Mouse (Mus musculus): Measurements from ENCODE around the gene Fam102b.
A peak's percentile ranks its signal among the peaks of the same experiment; 100 is the strongest.

Gene Fam102b

DNA sequence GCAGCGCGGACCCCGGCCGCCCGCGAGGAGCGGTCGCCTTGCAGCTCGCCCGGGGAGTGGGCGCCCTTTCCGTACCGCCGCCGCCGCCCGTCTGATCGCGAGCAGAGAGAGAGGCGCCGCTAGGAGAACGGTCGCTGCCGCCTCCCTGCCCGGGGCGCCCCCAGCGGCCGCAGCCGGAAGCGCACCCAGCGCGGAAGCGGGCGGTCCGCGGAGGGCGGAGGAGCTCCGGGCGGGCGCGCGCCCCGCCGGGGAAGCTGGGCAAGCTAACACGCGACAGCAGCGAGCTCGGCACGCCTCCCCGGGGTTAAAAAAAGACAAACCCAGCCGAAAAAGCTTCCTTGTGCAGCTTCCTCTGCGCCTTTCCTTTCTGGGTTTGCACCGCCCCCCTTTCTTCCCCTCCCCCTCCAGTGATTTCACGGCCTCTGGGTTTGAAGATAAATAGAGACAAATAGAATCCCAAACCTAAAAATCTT is at the start of gene Fam102b:
Gene Fam102b, minus strand, starts transcription at position 93 of the 473 bp plus-strand sequence.
- peak; percentile 89 for DNase-seq (ENCODE audit: low spot score)

DNA sequence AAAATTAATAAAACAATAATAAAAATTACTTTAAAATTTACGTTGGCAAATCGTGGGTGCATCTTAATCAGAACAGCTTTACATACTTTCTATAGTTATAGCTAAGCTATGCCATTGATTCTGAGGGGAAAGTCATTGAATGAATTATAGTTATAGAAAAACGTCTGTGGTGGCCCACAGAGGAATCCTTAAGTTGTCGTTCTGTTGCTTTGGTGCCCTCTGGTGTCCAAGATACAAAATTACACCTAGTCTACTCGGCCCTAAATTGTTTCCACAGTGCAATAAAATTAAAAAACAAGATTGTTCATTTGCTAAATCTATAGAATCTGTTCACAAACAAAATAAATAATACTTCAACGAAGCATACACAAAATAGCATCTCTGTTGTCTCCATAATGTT is 35.6 kb upstream of the Fam102b start:
- peak; percentile 64 for DNase-seq (ENCODE audit: low spot score)

DNA sequence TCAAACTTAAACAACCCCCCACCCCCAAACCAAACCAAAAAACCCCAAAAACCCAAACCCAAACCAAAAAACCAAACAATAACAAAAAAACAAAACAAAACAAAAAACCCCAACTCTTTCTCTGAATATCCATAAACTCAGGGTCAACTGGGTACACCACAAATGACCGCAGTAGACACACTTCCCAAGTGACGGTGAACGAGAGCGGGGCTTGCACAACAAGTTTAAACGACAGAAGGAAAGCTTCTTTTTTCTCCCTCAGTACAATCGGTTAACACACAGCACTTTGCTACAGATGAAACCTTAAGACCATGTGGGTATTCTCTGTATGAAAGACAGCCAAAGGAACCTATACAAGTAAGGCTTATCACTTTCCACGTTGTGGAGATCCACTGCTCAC is 35.0 kb upstream of the Fam102b start:
- DNase-seq (ENCODE audit: low spot score) = no peak

DNA sequence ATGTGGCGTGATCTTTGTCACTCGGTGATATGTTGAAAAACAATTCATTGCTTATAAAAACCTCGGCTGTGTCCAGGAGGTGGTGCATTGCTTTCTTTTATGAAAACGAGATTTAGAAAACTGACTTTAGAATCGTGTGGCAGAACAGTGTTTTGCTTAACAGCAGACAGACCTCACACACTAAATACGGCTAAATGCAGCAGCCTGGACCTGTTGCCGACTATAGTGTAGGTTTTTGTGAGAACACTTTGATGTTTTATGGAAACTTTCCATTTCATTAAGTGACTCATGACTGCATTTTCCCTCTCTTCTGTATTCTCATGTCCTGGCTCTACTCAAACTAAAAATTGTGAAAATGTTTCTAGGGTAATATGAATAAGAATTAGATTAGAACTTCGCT is 32.5 kb upstream of the Fam102b start:
- no peak for DNase-seq (ENCODE audit: low spot score)

GRCm38 (mm10) chr3:109051946-109052331 is 24.5 kb upstream of the Fam102b start:
- DNase-seq (ENCODE audit: low spot score) = no peak

- no peak for DNase-seq (ENCODE audit: low spot score)
These were observed 23.9 kb upstream of the Fam102b start for GRCm38 (mm10) chr3:109051056-109051945.

DNA sequence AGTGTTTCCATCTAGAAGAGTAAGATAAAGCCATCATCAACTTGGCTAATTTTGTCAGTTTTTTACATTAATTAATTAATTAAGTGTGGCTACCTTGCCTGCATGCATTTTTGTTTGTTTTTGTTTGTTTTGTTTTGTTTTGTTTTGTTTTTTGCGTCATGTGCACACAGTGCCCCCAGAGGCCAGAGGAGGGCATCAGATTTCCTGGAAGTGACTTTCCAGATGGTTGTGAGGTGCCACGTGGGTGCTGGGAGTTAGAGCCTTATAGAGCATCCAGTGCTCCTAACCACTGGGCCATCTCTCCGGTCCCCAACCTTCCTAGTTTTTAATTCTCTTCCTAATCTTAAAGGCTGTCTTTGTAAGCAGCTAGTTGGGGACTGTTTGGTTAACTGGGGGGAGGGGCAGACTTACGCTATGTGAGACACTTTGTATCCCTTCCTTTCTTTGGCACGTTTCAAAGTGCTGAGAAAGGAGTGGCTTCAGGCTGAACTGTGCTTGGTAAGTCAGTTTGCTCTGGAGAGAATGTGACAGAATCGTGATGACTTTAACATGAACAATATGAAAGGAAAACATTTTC is 20.4 kb upstream of the Fam102b start:
- DNase-seq (ENCODE audit: low spot score) = no peak

- no peak for DNase-seq (ENCODE audit: low spot score)
These were observed 19.0 kb upstream of the Fam102b start for GRCm38 (mm10) chr3:109046428-109046827.

GRCm38 (mm10) chr3:109043395-109043794 is 16.0 kb upstream of the Fam102b start:
- no peak for DNase-seq (ENCODE audit: low spot score)

DNA sequence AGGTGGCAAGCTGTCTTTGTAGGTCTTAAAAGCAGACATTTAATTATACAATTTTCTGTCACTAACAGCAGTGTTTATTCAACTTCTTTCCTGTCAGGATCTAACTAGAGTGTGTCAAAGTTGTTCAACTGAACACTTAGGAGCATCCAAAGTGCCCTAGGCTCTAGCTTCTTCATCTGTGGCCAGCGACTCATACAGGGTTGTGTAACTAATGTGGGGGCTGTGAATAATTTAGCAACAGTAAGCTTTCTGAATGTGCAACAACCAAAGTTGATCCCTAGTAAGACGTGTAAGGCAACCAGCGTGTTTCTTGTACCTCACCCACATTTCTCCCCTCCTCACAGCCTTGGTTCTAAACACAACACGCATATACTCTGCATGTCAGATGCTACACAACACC is 13.5 kb upstream of the Fam102b start:
- no peak for DNase-seq (ENCODE audit: low spot score)

GRCm38 (mm10) chr3:109034411-109034810 is 7.0 kb upstream of the Fam102b start:
- DNase-seq (ENCODE audit: low spot score) = no peak

DNA sequence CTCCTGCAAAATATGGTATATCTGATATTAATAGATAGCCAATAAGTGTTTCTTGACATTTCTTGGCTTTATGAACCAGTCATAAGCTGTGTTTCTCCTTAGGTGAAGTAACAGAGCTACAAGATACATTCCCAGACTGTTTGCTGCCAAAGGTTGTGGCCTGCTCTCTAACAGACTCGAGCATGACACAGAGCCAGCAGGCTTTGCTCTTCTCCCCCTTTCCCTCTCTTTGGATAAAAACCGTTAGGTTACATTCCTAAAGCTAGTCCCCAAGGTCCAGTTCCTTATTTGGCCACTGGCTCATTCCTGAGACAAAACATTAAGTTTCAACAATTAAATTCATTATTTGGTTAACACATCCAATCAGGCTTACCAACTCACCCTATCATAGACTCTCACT is 4.9 kb upstream of the Fam102b start:
- no peak for DNase-seq (ENCODE audit: low spot score)

GRCm38 (mm10) chr3:109031626-109032025 is 4.2 kb upstream of the Fam102b start:
- DNase-seq (ENCODE audit: low spot score) = no peak

DNA sequence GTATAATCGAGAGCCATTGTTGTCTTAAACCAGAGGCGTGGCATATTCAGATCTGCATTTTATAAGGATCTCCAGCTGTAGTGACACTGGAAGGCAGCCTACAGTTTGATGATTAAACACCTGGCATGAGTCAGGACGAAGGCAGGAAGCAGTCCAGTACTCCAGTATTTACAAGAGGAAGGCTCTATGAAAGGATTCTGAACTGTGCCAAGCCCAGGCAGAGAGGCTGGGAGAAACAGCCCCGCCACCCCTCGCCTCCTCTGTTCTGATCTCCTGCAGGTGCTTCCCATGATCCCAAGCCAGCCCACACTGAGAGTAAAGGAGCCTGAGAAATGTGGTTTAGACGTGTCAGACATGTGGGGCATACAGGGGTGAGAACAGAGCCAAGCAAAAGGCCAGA is 3.4 kb upstream of the Fam102b start:
- DNase-seq (ENCODE audit: low spot score) = peak; percentile 72

DNA sequence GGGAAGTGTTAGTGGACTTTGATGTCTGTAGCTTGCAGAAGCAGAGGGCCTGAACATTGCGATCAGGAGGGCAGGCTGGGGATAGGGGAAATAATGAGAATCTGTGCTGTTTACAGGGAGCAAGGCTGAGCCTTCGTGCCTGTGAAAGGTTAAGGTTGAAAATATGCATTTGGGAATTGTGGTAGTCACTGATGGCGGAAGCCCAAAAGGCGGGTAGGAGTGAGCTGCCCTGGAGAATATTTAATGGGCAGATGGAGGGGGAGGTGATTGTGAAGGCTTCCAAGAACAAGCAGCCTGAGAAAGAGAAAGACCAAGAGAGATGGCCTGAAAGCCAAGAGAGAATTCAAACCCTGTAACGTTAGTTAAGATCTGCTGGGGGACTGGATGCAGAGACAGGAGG is 2.3 kb upstream of the Fam102b start:
- no peak for DNase-seq (ENCODE audit: low spot score)

DNA sequence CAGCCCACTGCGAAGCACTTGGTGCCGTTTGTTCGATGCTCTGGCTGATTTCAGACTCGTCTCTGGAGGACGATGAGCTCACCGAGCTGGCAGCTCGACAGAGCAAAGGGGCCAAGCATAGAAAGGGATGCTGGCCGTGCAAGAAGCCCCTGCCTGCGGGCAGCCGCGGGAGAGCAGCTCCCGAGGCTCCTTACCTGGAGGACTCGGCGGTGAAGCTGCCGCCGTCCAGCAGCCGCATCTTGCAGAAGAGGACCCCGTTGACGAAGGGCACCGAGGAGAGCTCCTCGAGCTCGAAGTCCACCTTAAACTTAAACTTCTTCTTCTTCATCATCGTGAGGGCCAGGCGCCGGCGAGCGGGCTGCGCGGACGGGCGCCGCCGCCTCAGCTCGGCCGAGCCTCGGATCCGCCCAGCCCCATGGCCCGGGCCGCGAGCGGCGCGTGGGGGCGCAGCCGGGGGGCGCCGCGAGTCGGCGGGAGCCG is 376 bp downstream of the Fam102b start:
- DNase-seq (ENCODE audit: low spot score) = no peak

GRCm38 (mm10) chr3:109026462-109026990 is 881 bp downstream of the Fam102b start:
- no peak for DNase-seq (ENCODE audit: low spot score)

- DNase-seq (ENCODE audit: low spot score) = peak; percentile 83
These were observed 1.8 kb downstream of the Fam102b start for GRCm38 (mm10) chr3:109025579-109025978.

- no peak for DNase-seq (ENCODE audit: low spot score)
These were observed 4.3 kb downstream of the Fam102b start for GRCm38 (mm10) chr3:109023066-109023465.

DNA sequence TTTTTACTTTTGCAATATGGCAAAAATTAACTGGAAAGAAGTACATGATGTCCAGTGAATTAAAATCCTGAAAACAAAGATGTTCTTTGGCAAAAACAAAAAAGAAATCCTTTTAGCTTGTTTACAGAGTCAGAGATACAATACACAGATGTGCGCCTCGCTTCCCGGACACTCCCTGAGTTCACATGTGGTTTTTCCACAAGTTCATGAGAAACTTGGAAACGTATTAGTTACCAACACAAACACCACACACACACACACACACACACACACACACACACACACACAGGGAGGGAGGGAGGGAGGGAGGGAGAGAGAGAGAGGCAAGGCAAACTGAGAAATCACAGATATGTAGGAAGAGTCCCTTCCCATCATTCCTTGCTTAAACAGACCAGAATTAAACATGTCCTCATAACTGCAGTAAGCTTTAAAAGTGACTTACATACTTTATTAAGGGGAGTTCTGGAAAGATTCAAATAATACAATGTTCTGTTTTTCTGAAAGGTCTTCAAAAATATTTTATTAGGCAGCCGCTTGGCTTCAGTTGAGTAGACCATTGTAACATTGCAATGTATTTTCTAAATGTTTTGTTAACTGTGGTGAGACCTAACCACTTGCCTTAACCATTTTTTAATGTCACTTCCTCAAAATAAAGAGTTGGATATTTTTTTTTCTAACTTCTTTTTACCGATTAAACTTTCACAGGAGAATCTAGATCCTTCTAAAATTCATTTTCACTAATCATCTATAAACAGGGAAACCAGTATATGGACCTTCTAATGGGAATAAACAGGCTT is 5.5 kb downstream of the Fam102b start:
- DNase-seq (ENCODE audit: low spot score) = no peak

DNA sequence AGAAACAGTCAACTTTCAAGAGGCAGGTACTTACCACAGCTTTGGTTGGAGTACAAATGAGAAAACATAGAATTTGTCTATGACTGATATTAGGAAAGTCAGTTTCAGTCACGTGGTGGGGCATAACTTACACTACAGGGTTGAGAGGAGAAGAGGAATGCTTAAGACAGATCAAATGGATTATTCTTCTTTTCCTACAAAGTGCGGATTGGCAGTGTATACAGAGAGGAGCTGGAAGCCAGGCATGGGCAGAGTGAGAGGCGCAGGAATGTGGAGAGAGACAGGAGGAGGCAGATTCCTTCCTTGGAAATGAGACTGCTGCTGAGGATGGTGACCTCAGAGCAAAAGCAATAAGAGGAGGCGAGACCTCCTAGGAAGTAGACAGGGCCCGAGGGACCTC is 9.1 kb downstream of the Fam102b start:
- no peak for DNase-seq (ENCODE audit: low spot score)

- DNase-seq (ENCODE audit: low spot score) = no peak
These were observed 14.8 kb downstream of the Fam102b start for GRCm38 (mm10) chr3:109012595-109012994.
